Mouse (Mus musculus): ENCODE results near the gene Opalin. TPM values are rescaled to one million over a fixed set of nuclear protein-coding genes. Genes with fewer than 3 reads are reported as not detected.
A peak's percentile ranks its signal among the peaks of the same experiment; 100 is the strongest.

Gene Opalin
- polyA plus RNA-seq, 1 experiment from 2014 or later, result not detected

GRCm38 (mm10) chr19:41071500-41071899 is 5.4 kb downstream of the Opalin start:
- 5% methylated on average over 8 of the region's 8 CpGs for WGBS (ENCODE audit: insufficient replicate concordance)
- Histone ChIP-seq H3K4me3 (ENCODE audit: low read depth, low read length) (no peak overlapping the region), H3K4me1 (ENCODE audit: insufficient read depth) (no peaks in the 10 kb centered on the region), H3K27me3 (ENCODE audit: insufficient read depth, low read length) (no peaks in the 10 kb centered on the region), H3K9ac (replicated peaks) (no peak overlapping the region), H3K36me3 (replicated peaks; ENCODE audit: insufficient read depth, low read length) (no peaks in the 10 kb centered on the region), H3K9me3 (ENCODE audit: low read length) (no peaks in the 10 kb centered on the region), H3K27ac (ENCODE audit: low read depth) (no peak overlapping the region), H3K4me2 (ENCODE audit: low read depth, low read length) (no peak overlapping the region)
- DNase-seq (peak; percentile 93), ATAC-seq (no peak)
- TF ChIP-seq CTCF (IDR thresholded peaks at IDR 0.05; ENCODE audit: low read depth) (peak; percentile 99), EP300 (IDR thresholded peaks at IDR 0.05; ENCODE audit: low read depth) (no peak)

- Histone ChIP-seq H3K27ac (ENCODE audit: low read depth) (no peak overlapping the region), H3K4me2 (ENCODE audit: low read depth, low read length) (no peak overlapping the region), H3K4me1 (ENCODE audit: insufficient read depth) (peaks cover 4% of the 10 kb centered on the region; the same call in 1 of the 2 replicates), H3K36me3 (replicated peaks; ENCODE audit: insufficient read depth, low read length) (no peaks in the 10 kb centered on the region), H3K27me3 (ENCODE audit: insufficient read depth, low read length) (no peaks in the 10 kb centered on the region), H3K4me3 (ENCODE audit: low read depth, low read length) (no peak overlapping the region), H3K9me3 (ENCODE audit: low read length) (no peaks in the 10 kb centered on the region), H3K9ac (replicated peaks) (no peak overlapping the region)
- DNase-seq (no peak), ATAC-seq (no peak)
- WGBS (ENCODE audit: insufficient replicate concordance), result 65% methylated on average over 4 of the region's 4 CpGs
- TF ChIP-seq CTCF (IDR thresholded peaks at IDR 0.05; ENCODE audit: low read depth) (no peak), EP300 (IDR thresholded peaks at IDR 0.05; ENCODE audit: low read depth) (no peak)
These were observed 22.2 kb downstream of the Opalin start for GRCm38 (mm10) chr19:41054702-41055101.

- DNase-seq, result peak; percentile 58
- no peak for ATAC-seq
- H3K4me3 ChIP-seq (ENCODE audit: low read depth, low read length), result no peak overlapping the region
These were observed 23.4 kb downstream of the Opalin start for GRCm38 (mm10) chr19:41053530-41053929.

DNA sequence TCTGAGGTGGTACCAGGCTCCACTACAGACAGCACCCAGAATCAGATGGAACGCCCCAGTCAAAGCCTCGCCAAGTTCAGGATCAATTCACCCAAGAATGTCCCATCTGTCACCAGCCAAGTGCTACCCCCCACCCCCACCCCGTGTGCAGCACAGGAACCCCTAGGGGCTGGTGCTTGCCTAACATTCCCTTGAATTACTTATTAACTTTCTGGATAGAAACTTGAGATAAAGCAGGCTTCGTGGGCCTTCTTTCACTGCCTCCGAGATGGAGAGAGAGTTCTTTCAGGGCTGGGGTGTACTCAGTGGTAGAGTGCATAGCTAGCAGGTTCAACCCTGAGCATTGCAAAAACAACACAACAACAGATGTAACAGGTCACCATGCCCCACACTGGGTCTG is 24.7 kb downstream of the Opalin start:
- H3K27me3 ChIP-seq (ENCODE audit: insufficient read depth, low read length), result no peaks in the 10 kb centered on the region
- H3K4me2 ChIP-seq (ENCODE audit: low read depth, low read length), result no peak overlapping the region
- no peaks in the 10 kb centered on the region for H3K36me3 ChIP-seq (replicated peaks; ENCODE audit: insufficient read depth, low read length)
- H3K9ac ChIP-seq (replicated peaks), result no peak overlapping the region
- ATAC-seq, result no peak
- no peak for DNase-seq
- H3K27ac ChIP-seq (ENCODE audit: low read depth), result no peak overlapping the region
- H3K4me3 ChIP-seq (ENCODE audit: low read depth, low read length), result no peak overlapping the region
- no peak for TF ChIP-seq EP300 (IDR thresholded peaks at IDR 0.05; ENCODE audit: low read depth)
- no peak for TF ChIP-seq CTCF (IDR thresholded peaks at IDR 0.05; ENCODE audit: low read depth)
- H3K4me1 ChIP-seq (ENCODE audit: insufficient read depth), result peaks cover 4% of the 10 kb centered on the region; the same call in 1 of the 2 replicates
- H3K9me3 ChIP-seq (ENCODE audit: low read length), result no peaks in the 10 kb centered on the region
- WGBS (ENCODE audit: insufficient replicate concordance), result 42% methylated on average over 5 of the region's 5 CpGs

More at GRCm38 (mm10) chr19:41053530-41053929, 23.4 kb downstream of the Opalin start:
- no peaks in the 10 kb centered on the region for H3K36me3 ChIP-seq (replicated peaks; ENCODE audit: insufficient read depth, low read length)
- WGBS (ENCODE audit: insufficient replicate concordance), result 32% methylated on average over 10 of the region's 10 CpGs
- H3K4me1 ChIP-seq (ENCODE audit: insufficient read depth), result peaks cover 4% of the 10 kb centered on the region; the same call in 1 of the 2 replicates
- H3K9ac ChIP-seq (replicated peaks), result no peak overlapping the region
- TF ChIP-seq EP300 (IDR thresholded peaks at IDR 0.05; ENCODE audit: low read depth) (no peak), CTCF (IDR thresholded peaks at IDR 0.05; ENCODE audit: low read depth) (peak; percentile 74)
- no peak overlapping the region for H3K27ac ChIP-seq (ENCODE audit: low read depth)
- H3K4me2 ChIP-seq (ENCODE audit: low read depth, low read length), result no peak overlapping the region
- no peaks in the 10 kb centered on the region for H3K9me3 ChIP-seq (ENCODE audit: low read length)
- no peaks in the 10 kb centered on the region for H3K27me3 ChIP-seq (ENCODE audit: insufficient read depth, low read length)

- Histone ChIP-seq H3K27me3 (ENCODE audit: insufficient read depth, low read length) (no peaks in the 10 kb centered on the region), H3K9ac (replicated peaks) (no peak overlapping the region), H3K4me1 (ENCODE audit: insufficient read depth) (peaks cover 4% of the 10 kb centered on the region; the same call in 1 of the 2 replicates), H3K4me3 (ENCODE audit: low read depth, low read length) (no peak overlapping the region), H3K4me2 (ENCODE audit: low read depth, low read length) (no peak overlapping the region), H3K27ac (ENCODE audit: low read depth) (no peak overlapping the region), H3K9me3 (ENCODE audit: low read length) (no peaks in the 10 kb centered on the region), H3K36me3 (replicated peaks; ENCODE audit: insufficient read depth, low read length) (no peaks in the 10 kb centered on the region)
- TF ChIP-seq EP300 (IDR thresholded peaks at IDR 0.05; ENCODE audit: low read depth) (no peak), CTCF (IDR thresholded peaks at IDR 0.05; ENCODE audit: low read depth) (no peak)
- DNase-seq (no peak), ATAC-seq (no peak)
- WGBS (ENCODE audit: insufficient replicate concordance), result 76% methylated on average over 1 of the region's 1 CpGs
These were observed 25.2 kb downstream of the Opalin start for GRCm38 (mm10) chr19:41051714-41052113.

GRCm38 (mm10) chr19:41048187-41048559 is 28.7 kb downstream of the Opalin start:
- WGBS (ENCODE audit: insufficient replicate concordance), result 61% methylated on average over 3 of the region's 3 CpGs
- H3K27me3 ChIP-seq (ENCODE audit: insufficient read depth, low read length), result no peaks in the 10 kb centered on the region

More at GRCm38 (mm10) chr19:41048187-41048559, 28.7 kb downstream of the Opalin start:
- DNase-seq, result no peak
- Histone ChIP-seq H3K4me2 (ENCODE audit: low read depth, low read length) (no peak overlapping the region), H3K4me1 (ENCODE audit: insufficient read depth) (peaks cover 4% of the 10 kb centered on the region; the same call in 1 of the 2 replicates), H3K9me3 (ENCODE audit: low read length) (no peaks in the 10 kb centered on the region), H3K4me3 (ENCODE audit: low read depth, low read length) (no peak overlapping the region), H3K36me3 (replicated peaks; ENCODE audit: insufficient read depth, low read length) (no peaks in the 10 kb centered on the region), H3K27ac (ENCODE audit: low read depth) (no peak overlapping the region), H3K9ac (replicated peaks) (no peak overlapping the region)
- ATAC-seq, result 0 out of 2 replicates have a peak, but pooled peaks have one; percentile 23
- TF ChIP-seq CTCF (IDR thresholded peaks at IDR 0.05; ENCODE audit: low read depth) (no peak), EP300 (IDR thresholded peaks at IDR 0.05; ENCODE audit: low read depth) (no peak)
